Mouse (Mus musculus) common myeloid progenitor, adult 5-6 weeks (primary cell): ENCODE measurements at regions not wholly inside any gene's neighbourhood (a gene's known extent, or its start where the extent isn't known, plus 50 kb on each side); places are given as distances from the start of the nearest gene placed in this dataset.
A peak's percentile ranks its signal among the peaks of the same experiment; 100 is the strongest.

Experiments used
- ATAC-seq: replicated peaks from 2 replicates; pipeline ENCODE4 v1.8.0; 2016; ENCODE audit warnings: low read depth, mild to moderate bottlenecking, moderate TSS enrichment, inconsistent platforms; ENCODE audit not compliant: poor library complexity, severe bottlenecking

GRCm38 (mm10) chr1:38739018-38739417, 74.3 kb upstream of the Aff3 start:
- no peak for ATAC-seq

GRCm38 (mm10) chr1:38735768-38736167, 71.0 kb upstream of the Aff3 start:
- no peak for ATAC-seq

GRCm38 (mm10) chr1:38733201-38733600, 68.4 kb upstream of the Aff3 start:
- ATAC-seq = no peak

GRCm38 (mm10) chr1:38729977-38730782, 65.4 kb upstream of the Aff3 start:
- ATAC-seq = no peak

- peak; percentile 30; the same call in 1 of the 2 replicates for ATAC-seq
Measured at GRCm38 (mm10) chr1:38725805-38726204, 61.0 kb upstream of the Aff3 start.

- ATAC-seq = no peak
Measured at GRCm38 (mm10) chr1:38724631-38725030, 59.9 kb upstream of the Aff3 start.

- peak; percentile 74 for ATAC-seq
Measured at GRCm38 (mm10) chr1:38722155-38722554, 57.4 kb upstream of the Aff3 start.

- ATAC-seq = peak; percentile 20; the same call in 1 of the 2 replicates
Measured at GRCm38 (mm10) chr1:38720287-38720686, 55.5 kb upstream of the Aff3 start.

- ATAC-seq = no peak
Measured at GRCm38 (mm10) chr1:38715621-38716020, 50.9 kb upstream of the Aff3 start.
